Mouse (Mus musculus) brain, embryonic 18.5 days (tissue): ENCODE results near the gene Htra3.
A peak's percentile ranks its signal among the peaks of the same experiment; 100 is the strongest.

Source experiments
- DNase-seq: peaks from one replicate; pipeline ENCODE4 v3.0.0-alpha.2; 2012; ENCODE audit warnings: low read depth, low spot score

Htra3 gene

GRCm38 (mm10) chr5:35679256-35680155, at the start of gene Htra3:
TSS of gene Htra3 (minus strand) at chr5:35679782.
- no peak for DNase-seq

- no peak for DNase-seq
These were observed 49.4 kb upstream of the Htra3 start for GRCm38 (mm10) chr5:35728957-35729460.

GRCm38 (mm10) chr5:35728344-35728956, 48.9 kb upstream of the Htra3 start:
- no peak for DNase-seq

GRCm38 (mm10) chr5:35727447-35727846, 47.9 kb upstream of the Htra3 start:
- no peak for DNase-seq

- DNase-seq = no peak
These were observed 46.3 kb upstream of the Htra3 start for GRCm38 (mm10) chr5:35725840-35726239.

- DNase-seq = no peak
These were observed 44.3 kb upstream of the Htra3 start for GRCm38 (mm10) chr5:35723900-35724299.

GRCm38 (mm10) chr5:35722654-35723053, 43.1 kb upstream of the Htra3 start:
- no peak for DNase-seq

GRCm38 (mm10) chr5:35721933-35722332, 42.4 kb upstream of the Htra3 start:
- no peak for DNase-seq

GRCm38 (mm10) chr5:35719880-35720279, 40.3 kb upstream of the Htra3 start:
- no peak for DNase-seq

GRCm38 (mm10) chr5:35719343-35719742, 39.8 kb upstream of the Htra3 start:
- DNase-seq = no peak

- DNase-seq = no peak
These were observed 39.2 kb upstream of the Htra3 start for GRCm38 (mm10) chr5:35718817-35719216.

- DNase-seq = no peak
These were observed 38.4 kb upstream of the Htra3 start for GRCm38 (mm10) chr5:35717946-35718345.

- DNase-seq = no peak
These were observed 37.9 kb upstream of the Htra3 start for GRCm38 (mm10) chr5:35717455-35717854.

- DNase-seq = peak; percentile 43
These were observed 34.2 kb upstream of the Htra3 start for GRCm38 (mm10) chr5:35713649-35714354.

GRCm38 (mm10) chr5:35712517-35712916, 32.9 kb upstream of the Htra3 start:
- DNase-seq = no peak

- no peak for DNase-seq
These were observed 31.3 kb upstream of the Htra3 start for GRCm38 (mm10) chr5:35710931-35711330.

- no peak for DNase-seq
These were observed 30.9 kb upstream of the Htra3 start for GRCm38 (mm10) chr5:35710481-35710880.

GRCm38 (mm10) chr5:35705411-35705810, 25.8 kb upstream of the Htra3 start:
- no peak for DNase-seq

- DNase-seq = no peak
These were observed 24.2 kb upstream of the Htra3 start for GRCm38 (mm10) chr5:35703814-35704213.

- DNase-seq = no peak
These were observed 23.6 kb upstream of the Htra3 start for GRCm38 (mm10) chr5:35703183-35703582.

GRCm38 (mm10) chr5:35702582-35703140, 23.1 kb upstream of the Htra3 start:
- DNase-seq = no peak

- no peak for DNase-seq
These were observed 21.5 kb upstream of the Htra3 start for GRCm38 (mm10) chr5:35701042-35701441.
